ENCODE assay signal across 20 mouse cellular contexts in genomic region chr7:73640194-73640593, GRCm38 (mm10).
"Had no signal": no experiment of that assay in that cellular context is flagged by ENCODE, and none has a peak within 500 bp of the region (broad histone marks: within the 10 kb centered on the region; RNA-seq: fewer than 3 reads in every experiment).

No protein-coding gene starts in this region.

- H3K9me3 ChIP-seq: kidney, embryonic 15.5 days; liver, embryonic 13.5 days; megakaryocyte, embryonic 14.5 days; midbrain, embryonic 10.5 days; midbrain, embryonic 15.5 days; neural tube, embryonic 12.5 days; neural tube, embryonic 15.5 days had no signal

- H3K9ac ChIP-seq: kidney, embryonic 15.5 days; liver, embryonic 13.5 days; midbrain, embryonic 15.5 days; neural tube, embryonic 12.5 days; neural tube, embryonic 15.5 days had no signal

- H3K4me1 ChIP-seq: kidney, embryonic 15.5 days; liver, embryonic 13.5 days had no signal

- H3K27ac ChIP-seq: kidney, embryonic 15.5 days; left cerebral cortex, adult 2 months; liver, embryonic 13.5 days; midbrain, embryonic 10.5 days; midbrain, embryonic 15.5 days; neural tube, embryonic 12.5 days; neural tube, embryonic 15.5 days; stomach, postnatal 0 days had no signal

- ATAC-seq: midbrain, embryonic 15.5 days had no signal

- H3K4me3 ChIP-seq: kidney, embryonic 15.5 days; left cerebral cortex, adult 2 months; liver, embryonic 13.5 days; megakaryocyte, embryonic 14.5 days; midbrain, embryonic 10.5 days; midbrain, embryonic 15.5 days; neural tube, embryonic 12.5 days; neural tube, embryonic 15.5 days had no signal

- H3K36me3 ChIP-seq: kidney, embryonic 15.5 days; liver, embryonic 13.5 days; midbrain, embryonic 10.5 days; midbrain, embryonic 15.5 days; neural tube, embryonic 12.5 days; neural tube, embryonic 15.5 days had no signal

- H3K27me3 ChIP-seq: kidney, embryonic 15.5 days; liver, embryonic 13.5 days; megakaryocyte, embryonic 14.5 days had no signal

- H3K4me2 ChIP-seq: kidney, embryonic 15.5 days; liver, embryonic 13.5 days; midbrain, embryonic 15.5 days; neural tube, embryonic 12.5 days; neural tube, embryonic 15.5 days had no signal

- DNase-seq: kidney, adult 2 months; kidney, postnatal 10 days; kidney, postnatal 36 days; layer of hippocampus, postnatal 36 days; liver, embryonic 13.5 days; lung, adult 2 months; lung, postnatal 14 days; lung, postnatal 4 days; right cerebral cortex, adult 18-20 months; right cerebral cortex, postnatal 14 days; right cerebral cortex, postnatal 4 days; thymus, postnatal 25 days had no signal
